Mouse (Mus musculus): ENCODE measurements around the gene Cadps2.

DNA sequence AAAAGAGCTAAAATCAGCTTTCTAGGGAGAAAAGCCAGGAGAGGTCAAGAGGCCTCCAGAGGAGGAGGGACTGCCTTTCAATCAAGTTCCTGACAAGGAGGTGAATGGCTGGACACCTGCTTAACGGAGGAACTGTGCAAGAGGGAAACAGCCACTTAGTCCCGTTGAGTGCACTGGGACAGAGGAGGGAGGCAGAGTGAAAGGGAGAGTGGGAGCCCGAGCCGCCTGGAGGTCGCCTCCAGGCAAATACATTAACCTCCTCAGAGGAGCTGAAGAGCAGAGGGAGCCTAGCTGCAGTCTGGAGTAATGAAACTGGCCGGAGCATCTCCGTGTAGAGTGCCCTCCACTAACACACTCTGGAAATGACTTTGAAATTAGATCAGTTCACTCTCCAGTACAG is 485.7 kb downstream of the Cadps2 start:
- TF ChIP-seq CTCF (IDR thresholded peaks at IDR 0.05; ENCODE audit: insufficient read depth, low read length) = no peak
- TF ChIP-seq POLR2A (IDR thresholded peaks at IDR 0.05; ENCODE audit: borderline replicate concordance, extremely low read depth, low read depth, low read length) = no peak
